Mouse (Mus musculus): ENCODE data around the gene Ceacam3. TPM values are rescaled to one million over a fixed set of nuclear protein-coding genes. Genes with fewer than 3 reads are reported as not detected.
"Not testable (repeated sequence)": the region's sequence is repeated elsewhere in the genome, so short reads cannot be mapped to it uniquely, and the experiment has no call there.

Ceacam3 gene
- not detected in 2 replicates for polyA plus RNA-seq (2015; fragmentation: Nextera tagmentation; extraction: Ambion mirVana)

GRCm38 (mm10) chr7:17149931-17150330 is at the start of gene Ceacam3:
Gene Ceacam3 (plus strand): TSS chr7:17150282.
- no peak for ATAC-seq
- Histone ChIP-seq H3K4me2 (no peak within 1 kb of the TSS), H3K9ac (no peak within 1 kb of the TSS), H3K4me1 (no peaks in the 10 kb centered on the region), H3K9me3 (replicated peaks) (peaks cover 34% of the 10 kb centered on the region), H3K27ac (no peak within 1 kb of the TSS), H3K27me3 (no peaks in the 10 kb centered on the region), H3K4me3 (no peak within 1 kb of the TSS), H3K36me3 (ENCODE audit: poor library complexity, severe bottlenecking) (no peaks in the 10 kb centered on the region)
- WGBS: 84% methylated on average over 2 of the region's 2 CpGs

DNA sequence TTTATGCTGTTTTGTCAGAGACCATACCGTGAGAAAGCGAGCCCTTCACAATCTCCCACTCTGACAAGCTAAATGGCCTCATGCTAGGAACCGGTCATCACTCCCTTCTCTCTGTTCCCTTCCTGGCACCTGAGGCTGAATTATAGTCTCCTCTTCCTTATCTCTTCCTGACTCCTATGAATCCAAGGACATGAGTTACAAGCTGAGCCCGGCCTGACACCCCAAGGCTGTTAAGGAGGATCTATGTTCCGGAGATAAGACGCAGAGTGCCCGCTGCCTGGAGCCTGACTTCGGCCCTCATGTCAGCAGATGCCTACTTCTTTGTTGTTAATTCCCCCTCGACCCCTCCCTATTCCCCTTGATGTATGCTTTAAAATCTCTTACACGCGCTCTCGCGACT is 48.5 kb upstream of the Ceacam3 start:
- WGBS: 90% methylated on average over 13 of the region's 13 CpGs
- not testable (repeated sequence) for ATAC-seq, H3K4me2 ChIP-seq

DNA sequence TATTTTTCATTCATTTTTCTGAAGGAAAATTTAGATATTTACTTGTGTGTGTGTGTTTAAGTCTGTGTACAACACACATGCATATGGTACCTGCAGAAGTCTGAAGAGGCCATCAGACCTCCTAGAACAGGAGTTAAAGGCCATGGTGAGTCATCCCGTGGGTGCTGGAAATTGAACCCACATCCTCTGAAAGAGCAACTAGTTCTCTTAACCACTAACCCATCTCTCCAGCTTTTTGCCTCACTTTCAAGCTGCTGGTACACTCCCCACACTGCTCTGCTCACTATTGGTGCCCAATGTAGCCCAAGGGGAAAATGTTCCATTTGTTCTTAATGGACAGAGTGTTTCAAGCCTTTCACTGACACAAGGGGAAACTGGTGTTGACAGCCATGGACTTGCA is 14.8 kb upstream of the Ceacam3 start:
- H3K27me3 ChIP-seq: no peaks in the 10 kb centered on the region
- H3K9ac ChIP-seq: no peak overlapping the region
- H3K27ac ChIP-seq: no peak overlapping the region
- H3K4me3 ChIP-seq: no peak overlapping the region
- H3K36me3 ChIP-seq (ENCODE audit: poor library complexity, severe bottlenecking): no peaks in the 10 kb centered on the region
- peaks cover 6% of the 10 kb centered on the region; the same call in 1 of the 2 replicates for H3K9me3 ChIP-seq (replicated peaks)
- H3K4me2 ChIP-seq: no peak overlapping the region
- H3K4me1 ChIP-seq: no peaks in the 10 kb centered on the region
- no peak for ATAC-seq
- 91% methylated on average over 1 of the region's 1 CpGs for WGBS

More for the DNA sequence above, 48.5 kb upstream of the Ceacam3 start:
- not testable (repeated sequence) for H3K4me3 ChIP-seq; H3K9ac ChIP-seq; H3K36me3 ChIP-seq (ENCODE audit: poor library complexity, severe bottlenecking); H3K27me3 ChIP-seq; H3K27ac ChIP-seq; H3K9me3 ChIP-seq (replicated peaks); H3K4me1 ChIP-seq

DNA sequence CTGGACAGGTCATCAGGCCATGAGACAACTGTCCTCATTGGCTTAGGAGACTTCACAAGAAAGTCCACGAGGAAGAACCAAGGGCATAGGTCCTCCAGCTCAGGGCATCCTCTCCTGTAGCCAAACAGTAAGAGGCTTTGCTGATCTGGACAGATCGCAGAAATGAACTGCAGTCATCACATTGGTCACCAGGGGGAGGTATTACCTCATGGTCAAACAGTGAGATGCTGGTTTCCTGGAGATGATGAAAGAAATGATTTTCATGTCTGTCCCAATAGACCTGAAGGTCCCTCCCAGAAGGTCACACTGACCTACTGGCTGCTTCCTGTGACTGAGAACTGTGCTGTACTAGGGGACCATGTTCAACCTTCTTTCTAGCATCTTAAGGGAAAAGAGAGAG is 5.6 kb downstream of the Ceacam3 start:
- no peak overlapping the region for H3K4me3 ChIP-seq
- no peak overlapping the region for H3K9ac ChIP-seq
- no peak overlapping the region for H3K27ac ChIP-seq
- no peaks in the 10 kb centered on the region for H3K27me3 ChIP-seq
- 42% methylated on average over 2 of the region's 2 CpGs for WGBS
- H3K4me1 ChIP-seq: no peaks in the 10 kb centered on the region
- no peak overlapping the region for H3K4me2 ChIP-seq
- H3K36me3 ChIP-seq (ENCODE audit: poor library complexity, severe bottlenecking): no peaks in the 10 kb centered on the region
- peaks cover 29% of the 10 kb centered on the region for H3K9me3 ChIP-seq (replicated peaks)
- ATAC-seq: no peak

GRCm38 (mm10) chr7:17156885-17157677 is 7.0 kb downstream of the Ceacam3 start:
- H3K4me1 ChIP-seq: no peaks in the 10 kb centered on the region
- no peak overlapping the region for H3K27ac ChIP-seq
- no peaks in the 10 kb centered on the region for H3K27me3 ChIP-seq
- no peaks in the 10 kb centered on the region for H3K36me3 ChIP-seq (ENCODE audit: poor library complexity, severe bottlenecking)
- 81% methylated on average over 3 of the region's 3 CpGs for WGBS
- H3K9me3 ChIP-seq (replicated peaks): peaks cover 32% of the 10 kb centered on the region
- ATAC-seq: no peak
- H3K4me2 ChIP-seq: no peak overlapping the region
- no peak overlapping the region for H3K9ac ChIP-seq
- H3K4me3 ChIP-seq: no peak overlapping the region

DNA sequence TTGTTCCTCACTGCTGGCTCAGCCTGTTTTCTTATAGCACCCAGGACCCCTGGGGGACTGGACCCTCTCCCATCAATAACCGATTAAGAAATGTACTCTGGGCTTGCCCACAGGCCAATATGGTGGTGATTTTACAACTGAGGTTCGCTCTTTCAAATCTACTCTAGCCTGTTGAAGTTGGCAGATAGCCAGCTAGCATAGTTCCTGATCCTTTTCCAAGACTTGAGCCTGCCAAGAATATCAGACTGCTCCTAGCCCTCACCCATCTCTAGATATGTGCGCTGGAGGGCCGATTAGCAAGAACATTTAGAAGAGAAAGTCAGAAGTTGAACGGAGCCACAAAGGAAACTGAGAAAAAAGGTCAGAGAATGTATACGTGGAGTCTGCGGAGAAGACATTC is 8.9 kb downstream of the Ceacam3 start:
- Histone ChIP-seq H3K4me2 (no peak overlapping the region), H3K36me3 (ENCODE audit: poor library complexity, severe bottlenecking) (no peaks in the 10 kb centered on the region), H3K9ac (no peak overlapping the region), H3K4me1 (no peaks in the 10 kb centered on the region), H3K4me3 (no peak overlapping the region), H3K27ac (no peak overlapping the region), H3K9me3 (replicated peaks) (peaks cover 41% of the 10 kb centered on the region), H3K27me3 (no peaks in the 10 kb centered on the region)
- WGBS: 88% methylated on average over 7 of the region's 7 CpGs
- no peak for ATAC-seq

- WGBS: 91% methylated on average over 4 of the region's 4 CpGs
- Histone ChIP-seq H3K9me3 (replicated peaks) (peaks cover 27% of the 10 kb centered on the region), H3K27ac (no peak overlapping the region), H3K9ac (no peak overlapping the region), H3K4me3 (no peak overlapping the region), H3K4me2 (no peak overlapping the region), H3K36me3 (ENCODE audit: poor library complexity, severe bottlenecking) (no peaks in the 10 kb centered on the region), H3K4me1 (no peaks in the 10 kb centered on the region), H3K27me3 (no peaks in the 10 kb centered on the region)
- ATAC-seq: no peak
These were observed 21.7 kb downstream of the Ceacam3 start for GRCm38 (mm10) chr7:17171827-17172226.

GRCm38 (mm10) chr7:17203177-17203576 is 53.1 kb downstream of the Ceacam3 start, which contains the start of gene Psg29:
Gene Psg29 (plus strand): TSS chr7:17203477.
- H3K4me2 ChIP-seq: no peak within 1 kb of the TSS
- H3K9me3 ChIP-seq (replicated peaks): peaks cover 47% of the 10 kb centered on the region
- no peak within 1 kb of the TSS for H3K4me3 ChIP-seq
- H3K27ac ChIP-seq: no peak within 1 kb of the TSS
- ATAC-seq: no peak
- no peaks in the 10 kb centered on the region for H3K27me3 ChIP-seq
- H3K9ac ChIP-seq: no peak within 1 kb of the TSS
- no peaks in the 10 kb centered on the region for H3K4me1 ChIP-seq
- H3K36me3 ChIP-seq (ENCODE audit: poor library complexity, severe bottlenecking): no peaks in the 10 kb centered on the region

GRCm38 (mm10) chr7:17205530-17206184 is 55.6 kb downstream of the Ceacam3 start:
- H3K9me3 ChIP-seq (replicated peaks): peaks cover 52% of the 10 kb centered on the region
- no peak for ATAC-seq
- 68% methylated on average over 3 of the region's 3 CpGs for WGBS
- no peaks in the 10 kb centered on the region for H3K36me3 ChIP-seq (ENCODE audit: poor library complexity, severe bottlenecking)
- no peak overlapping the region for H3K4me2 ChIP-seq
- H3K27me3 ChIP-seq: no peaks in the 10 kb centered on the region
- no peak overlapping the region for H3K4me3 ChIP-seq
- no peaks in the 10 kb centered on the region for H3K4me1 ChIP-seq
- no peak overlapping the region for H3K27ac ChIP-seq
- H3K9ac ChIP-seq: no peak overlapping the region

Other genes with a start within 250 kb of the Ceacam3 start
- 0.14 and 0.37 TPM in 2 replicates for gene Ptgir, start 243.8 kb upstream of the Ceacam3 start, polyA plus RNA-seq (2015; fragmentation: Nextera tagmentation; extraction: Ambion mirVana)
- gene Calm3, start 226.2 kb upstream of the Ceacam3 start, polyA plus RNA-seq (2015; fragmentation: Nextera tagmentation; extraction: Ambion mirVana): 271 and 296 TPM in 2 replicates
- gene Pnmal2, start 205.6 kb upstream of the Ceacam3 start, polyA plus RNA-seq (2015; fragmentation: Nextera tagmentation; extraction: Ambion mirVana): 59.5 and 78.0 TPM in 2 replicates
- 37.0 and 40.8 TPM in 2 replicates for gene Pnmal1, start 190.6 kb upstream of the Ceacam3 start, polyA plus RNA-seq (2015; fragmentation: Nextera tagmentation; extraction: Ambion mirVana)
- gene Gm42372, start 167.2 kb upstream of the Ceacam3 start, polyA plus RNA-seq (2015; fragmentation: Nextera tagmentation; extraction: Ambion mirVana): 2.5 and 3.0 TPM in 2 replicates
- gene Ccdc8, start 157.6 kb upstream of the Ceacam3 start, polyA plus RNA-seq (2015; fragmentation: Nextera tagmentation; extraction: Ambion mirVana): 6.0 and 8.6 TPM in 2 replicates
- gene Ppp5c, start 122.4 kb upstream of the Ceacam3 start, polyA plus RNA-seq (2015; fragmentation: Nextera tagmentation; extraction: Ambion mirVana): 103 and 113 TPM in 2 replicates
- 4.7 and 5.8 TPM in 2 replicates for gene Hif3a, start 87.9 kb upstream of the Ceacam3 start, polyA plus RNA-seq (2015; fragmentation: Nextera tagmentation; extraction: Ambion mirVana)
- 0.53 and 1.3 TPM in 2 replicates for gene Psg16, start 76.2 kb upstream of the Ceacam3 start, polyA plus RNA-seq (2015; fragmentation: Nextera tagmentation; extraction: Ambion mirVana)
- not detected in 2 replicates for gene Psg29, start 53.2 kb downstream of the Ceacam3 start, polyA plus RNA-seq (2015; fragmentation: Nextera tagmentation; extraction: Ambion mirVana)